In the genomic region with DNA sequence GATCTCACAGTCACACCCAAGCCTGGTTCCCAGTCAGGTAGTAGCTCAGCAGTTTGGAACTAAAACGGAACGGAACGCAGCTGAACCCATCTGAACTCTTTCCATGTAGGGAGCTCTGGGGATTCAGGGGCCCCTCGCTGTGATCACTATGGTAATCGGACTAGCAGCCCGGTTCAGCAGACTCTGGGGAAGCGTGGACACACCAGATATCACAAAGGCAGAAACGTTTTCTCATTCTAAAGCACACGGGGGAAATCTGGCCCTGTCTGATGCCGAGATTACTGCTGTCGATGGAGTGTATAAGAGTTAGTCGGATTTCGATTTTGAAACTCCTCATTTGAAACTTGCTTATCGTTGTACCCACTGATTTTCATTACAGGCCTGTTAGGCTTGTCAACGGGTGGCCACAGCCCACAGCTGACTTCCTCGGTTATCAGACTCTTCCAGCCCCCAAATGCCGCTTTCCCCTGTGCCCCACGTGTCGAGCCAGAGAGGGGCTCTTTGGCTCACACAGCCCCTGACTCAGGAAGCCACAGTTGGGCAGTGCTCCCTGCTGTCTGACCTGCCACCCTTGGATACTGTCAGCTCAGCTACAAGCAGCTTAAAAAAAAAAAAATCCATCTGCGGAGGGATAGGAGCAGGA, we compare ENCODE assay signal across 12 mouse cellular contexts.
A peak's percentile ranks its signal among the peaks of the same experiment; 100 is the strongest.
DNase-seq lines count a peak whose midpoint lies in the region; ATAC-seq lines count a peak whose summit lies in the region.
"Had no signal": no experiment of that assay in that cellular context is flagged by ENCODE, and none has a peak within 500 bp of the region (broad histone marks: within the 10 kb centered on the region; RNA-seq: fewer than 3 reads in every experiment).

No protein-coding gene starts in this region.

- H3K4me3 ChIP-seq in limb, embryonic 13.5 days: no peak overlapping the region
- H3K4me3 ChIP-seq in limb, embryonic 10.5 days: no peak overlapping the region
- no peak overlapping the region for H3K4me3 ChIP-seq in hindbrain, embryonic 16.5 days (ENCODE audit: low read length)
- H3K4me3 ChIP-seq in midbrain, embryonic 16.5 days (ENCODE audit: low read depth, low read length): no peak overlapping the region
- H3K4me3 ChIP-seq: embryonic facial prominence, embryonic 15.5 days; left cerebral cortex, adult 2 months had no signal

- WGBS in limb, embryonic 13.5 days: 48% methylated on average over 20 of the region's 20 CpGs
- WGBS in limb, embryonic 10.5 days: 60% methylated on average over 20 of the region's 20 CpGs
- 23% methylated on average over 20 of the region's 20 CpGs for WGBS in hindbrain, embryonic 16.5 days
- WGBS in midbrain, embryonic 16.5 days: 10% methylated on average over 20 of the region's 20 CpGs

- no peaks in the 10 kb centered on the region for H3K27me3 ChIP-seq in limb, embryonic 13.5 days
- H3K27me3 ChIP-seq in limb, embryonic 10.5 days (ENCODE audit: low read depth, poor library complexity, severe bottlenecking): no peaks in the 10 kb centered on the region
- H3K27me3 ChIP-seq in hindbrain, embryonic 16.5 days (replicated peaks; ENCODE audit: control insufficient read depth, insufficient read depth, low read length): no peaks in the 10 kb centered on the region
- no peaks in the 10 kb centered on the region for H3K27me3 ChIP-seq in midbrain, embryonic 16.5 days (ENCODE audit: control insufficient read depth, insufficient read depth, low read depth, low read length)
- H3K27me3 ChIP-seq: embryonic facial prominence, embryonic 15.5 days had no signal

- H3K27ac ChIP-seq in limb, embryonic 13.5 days: no peak overlapping the region
- H3K27ac ChIP-seq in limb, embryonic 10.5 days: no peak overlapping the region
- no peak overlapping the region for H3K27ac ChIP-seq in hindbrain, embryonic 16.5 days (ENCODE audit: low read depth, low read length)
- no peak overlapping the region for H3K27ac ChIP-seq in midbrain, embryonic 16.5 days (ENCODE audit: low read length)
- H3K27ac ChIP-seq: embryonic facial prominence, embryonic 15.5 days; left cerebral cortex, adult 2 months had no signal

- intact Hi-C loops in heart, postnatal 10 days (cut with DNase I): no loop called here

- no peak overlapping the region for H3K9ac ChIP-seq in limb, embryonic 13.5 days
- H3K9ac ChIP-seq in hindbrain, embryonic 16.5 days (ENCODE audit: low read depth, low read length): peak overlapping the region; percentile 27
- H3K9ac ChIP-seq in midbrain, embryonic 16.5 days (ENCODE audit: low read depth, low read length): no peak overlapping the region; the same call in 1 of the 2 replicates
- H3K9ac ChIP-seq: embryonic facial prominence, embryonic 15.5 days had no signal

- no peaks in the 10 kb centered on the region for H3K36me3 ChIP-seq in limb, embryonic 13.5 days
- H3K36me3 ChIP-seq in limb, embryonic 10.5 days: no peaks in the 10 kb centered on the region
- H3K36me3 ChIP-seq in hindbrain, embryonic 16.5 days (ENCODE audit: control insufficient read depth, insufficient read depth, low read length): no peaks in the 10 kb centered on the region
- H3K36me3 ChIP-seq in midbrain, embryonic 16.5 days (ENCODE audit: control insufficient read depth, insufficient read depth, low read length): no peaks in the 10 kb centered on the region
- H3K36me3 ChIP-seq: embryonic facial prominence, embryonic 15.5 days had no signal

- no peak for ATAC-seq in limb, embryonic 13.5 days (ENCODE audit: low FRiP score, low read depth)
- ATAC-seq in hindbrain, embryonic 16.5 days: peak; percentile 42
- ATAC-seq in midbrain, embryonic 16.5 days: peak; percentile 72
- ATAC-seq: activated CD4-positive, CD25-positive, alpha-beta regulatory T cell, adult 4 months had no signal

- H3K9me3 ChIP-seq in limb, embryonic 13.5 days: no peaks in the 10 kb centered on the region
- no peaks in the 10 kb centered on the region for H3K9me3 ChIP-seq in limb, embryonic 10.5 days (replicated peaks)
- no peaks in the 10 kb centered on the region for H3K9me3 ChIP-seq in hindbrain, embryonic 16.5 days (ENCODE audit: control insufficient read depth, low read length)
- no peaks in the 10 kb centered on the region for H3K9me3 ChIP-seq in midbrain, embryonic 16.5 days (replicated peaks; ENCODE audit: control insufficient read depth, low read length, poor library complexity, severe bottlenecking)
- H3K9me3 ChIP-seq: embryonic facial prominence, embryonic 15.5 days had no signal

- peak overlapping the region; percentile 9; the same call in 1 of the 2 replicates for H3K4me2 ChIP-seq in limb, embryonic 13.5 days (replicated peaks)
- H3K4me2 ChIP-seq in hindbrain, embryonic 16.5 days (ENCODE audit: low read length): peak overlapping the region; percentile 34
- H3K4me2 ChIP-seq in midbrain, embryonic 16.5 days (ENCODE audit: low read length): peak overlapping the region; percentile 23
- H3K4me2 ChIP-seq: embryonic facial prominence, embryonic 15.5 days had no signal

- DNase-seq in limb, embryonic 10.5 days (ENCODE audit: low spot score): no peak
- DNase-seq in heart, postnatal 10 days: peak; percentile 7 to 17
- no peak for DNase-seq in adrenal gland, postnatal 25 days
- DNase-seq in spleen, adult 18-20 months: no peak
- DNase-seq: kidney, adult 8-10 months; thymus, postnatal 25 days had no signal

- H3K4me1 ChIP-seq in limb, embryonic 13.5 days: no peaks in the 10 kb centered on the region
- H3K4me1 ChIP-seq in limb, embryonic 10.5 days: no peaks in the 10 kb centered on the region
- peaks cover 2% of the 10 kb centered on the region for H3K4me1 ChIP-seq in hindbrain, embryonic 16.5 days (ENCODE audit: control insufficient read depth, insufficient read depth, low read depth, low read length)
- H3K4me1 ChIP-seq in midbrain, embryonic 16.5 days (ENCODE audit: control insufficient read depth, insufficient read depth, low read length): peaks cover 5% of the 10 kb centered on the region; the same call in 1 of the 2 replicates

Comparison
In these comparisons a context has a peak if more than half of its experiments do, and no peak if none do; other contexts are left out.
1. DNase-seq: peak in heart, postnatal 10 days (2 of 2); none in limb, embryonic 10.5 days (single experiment), adrenal gland, postnatal 25 days (single experiment) and spleen, adult 18-20 months (0 of 2).
2. Peak in every context shown above with its lines, with median percentiles within 50 percentile points of each other: H3K4me2 ChIP-seq.